Mouse (Mus musculus) thymus, postnatal 36 days (tissue): Measurements from ENCODE around the gene Slc16a14.

ENCODE experiments used
- DNase-seq, 2 experiments: peaks; one replicate each; pipeline ENCODE4 v3.0.0; 2022; ENCODE audit warnings: mixed read lengths in 2 of 2

Gene Slc16a14

DNA sequence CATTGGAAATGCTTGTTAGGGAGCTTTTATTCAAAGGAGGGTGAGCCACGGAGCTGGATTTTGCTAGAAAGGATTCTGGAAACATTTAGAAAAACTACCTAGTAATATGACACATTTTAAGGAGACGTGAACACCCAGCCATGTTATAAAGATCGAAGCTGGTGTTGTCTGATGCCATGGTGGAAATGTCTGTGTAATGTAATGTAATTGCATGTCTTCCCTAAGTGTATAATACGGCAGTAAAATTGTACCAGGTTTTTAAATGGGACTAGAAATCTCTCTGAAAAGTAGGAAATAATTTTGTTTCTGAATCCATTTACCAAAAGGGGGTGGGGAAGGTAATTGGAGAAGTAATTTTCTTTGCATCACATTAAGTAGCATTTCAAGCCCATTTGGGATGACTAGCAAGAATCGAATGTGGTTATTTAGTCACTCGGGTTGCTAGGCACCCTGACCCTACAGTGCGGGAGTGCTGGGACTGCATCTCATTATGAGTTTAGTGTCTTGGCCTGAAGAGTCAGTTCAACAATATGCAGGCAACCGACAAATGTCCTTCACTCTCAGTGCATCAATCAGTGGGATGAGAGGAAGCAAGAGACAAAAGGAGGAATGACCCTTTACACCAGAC is 24.6 kb downstream of the Slc16a14 start:
- DNase-seq = no peak

DNA sequence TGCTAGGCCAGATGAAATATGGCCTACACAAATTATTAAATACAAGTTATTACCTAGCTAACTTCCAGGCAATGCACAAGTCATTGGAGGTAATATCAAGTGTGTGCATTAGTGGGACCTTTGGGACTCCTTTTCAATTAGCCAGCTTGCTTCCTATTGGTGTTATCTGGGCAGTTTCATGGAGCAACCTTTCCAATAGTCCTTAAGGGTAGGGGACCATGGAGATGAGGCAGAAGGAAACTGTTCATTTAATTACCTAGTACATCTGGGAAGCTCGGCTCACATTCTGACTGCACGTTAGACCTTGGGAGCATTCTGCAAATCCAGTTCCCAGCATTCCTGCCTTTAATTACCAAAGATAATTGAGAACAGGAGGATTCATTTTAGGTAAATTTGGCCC is 30.5 kb downstream of the Slc16a14 start:
- DNase-seq = no peak

DNA sequence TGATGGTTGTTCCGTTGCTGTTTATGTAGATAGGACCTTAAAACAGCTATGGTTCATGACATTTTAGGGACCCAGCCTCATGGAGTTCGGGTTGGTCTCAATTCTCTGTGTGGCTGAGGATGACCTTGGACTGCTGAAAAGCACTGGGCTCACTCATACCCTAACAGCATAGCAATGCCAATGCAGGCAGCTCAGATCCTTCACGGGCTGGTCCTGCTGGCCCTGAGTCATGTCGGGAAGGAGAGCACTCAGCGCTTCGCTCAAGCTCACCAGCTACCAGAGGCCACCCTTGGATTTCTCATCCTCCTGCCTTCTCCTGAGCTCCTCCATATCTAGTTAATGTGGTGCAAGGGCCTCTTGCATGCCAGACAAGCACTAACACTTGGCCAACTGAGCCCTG is 35.8 kb downstream of the Slc16a14 start:
- no peak for DNase-seq

DNA sequence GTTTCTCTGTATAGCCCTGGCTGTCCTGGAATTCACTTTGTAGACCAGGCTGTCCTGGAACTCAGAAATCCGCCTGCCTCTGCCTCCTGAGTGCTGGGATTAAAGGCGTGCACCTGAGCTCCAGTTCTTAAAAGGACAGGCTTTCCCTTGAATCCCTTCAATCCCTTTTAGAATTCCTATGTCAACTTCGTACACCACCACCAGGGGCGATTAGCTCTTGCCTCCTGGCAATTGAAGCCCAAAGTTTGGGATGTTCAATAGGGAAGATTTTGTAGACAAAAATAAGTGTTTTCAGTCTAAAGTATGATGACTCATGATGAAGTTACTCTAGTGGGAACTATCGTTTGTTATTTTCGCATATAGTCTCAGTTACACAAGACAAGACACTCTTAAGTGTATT is 37.6 kb downstream of the Slc16a14 start:
- no peak for DNase-seq

DNA sequence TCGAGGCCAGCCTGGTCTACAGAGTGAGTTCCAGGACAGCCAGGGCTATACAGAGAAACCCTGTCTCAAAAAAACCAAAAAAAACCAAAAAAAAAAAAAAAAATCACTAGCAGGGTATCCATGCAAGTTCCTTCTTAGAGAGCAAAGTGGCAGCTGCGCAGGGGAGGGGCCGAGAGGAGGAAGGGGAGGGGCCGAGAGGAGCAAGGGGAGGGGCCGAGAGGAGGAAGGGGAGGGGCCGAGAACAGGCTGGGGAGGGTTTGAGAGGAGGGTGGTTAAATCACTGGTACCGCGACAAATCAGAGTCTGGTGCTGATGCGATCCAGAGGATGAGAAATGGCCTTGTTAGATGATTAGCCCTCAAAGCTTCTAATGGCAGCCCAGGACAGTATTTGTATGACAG is 43.2 kb downstream of the Slc16a14 start:
- no peak for DNase-seq

DNA sequence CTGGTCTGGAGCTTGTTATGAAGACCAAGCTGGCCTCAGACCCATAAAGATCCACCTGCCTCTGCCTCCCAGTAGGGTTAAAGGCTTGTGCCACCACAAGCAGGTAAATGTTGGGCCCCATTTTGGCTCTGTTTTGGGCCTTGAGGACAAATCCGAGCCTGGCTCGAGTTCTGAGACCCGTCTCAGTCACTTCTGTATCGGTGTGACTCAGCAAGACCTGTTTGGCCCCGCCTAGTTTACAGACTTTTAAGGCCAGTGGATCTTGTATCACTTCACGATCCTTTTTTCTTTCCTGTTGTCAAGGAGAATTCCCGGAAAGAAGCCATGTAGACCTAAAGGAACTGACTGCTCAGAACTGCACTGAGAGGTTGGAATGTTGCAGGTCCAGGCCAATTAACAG is 44.4 kb downstream of the Slc16a14 start:
- DNase-seq = no peak

DNA sequence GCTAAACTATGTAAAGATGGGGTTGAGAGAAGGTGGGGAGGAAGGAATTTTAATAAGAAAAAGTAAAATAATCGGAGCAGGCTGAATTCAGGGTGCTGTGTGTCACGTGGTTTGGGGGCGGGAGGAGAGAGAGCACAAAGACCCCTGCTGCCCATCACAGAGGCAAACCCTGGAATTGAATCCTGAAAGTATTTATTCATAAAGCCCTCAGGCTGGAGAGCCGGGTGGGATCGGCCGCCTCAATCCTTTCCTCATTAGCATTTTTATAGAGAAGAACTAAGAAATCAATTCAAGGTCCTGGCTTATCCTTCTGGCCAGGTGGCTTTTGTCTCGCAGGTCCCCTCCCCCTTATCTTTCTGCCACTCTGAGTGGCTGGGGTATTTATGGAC is 44.9 kb downstream of the Slc16a14 start:
- DNase-seq = no peak

DNA sequence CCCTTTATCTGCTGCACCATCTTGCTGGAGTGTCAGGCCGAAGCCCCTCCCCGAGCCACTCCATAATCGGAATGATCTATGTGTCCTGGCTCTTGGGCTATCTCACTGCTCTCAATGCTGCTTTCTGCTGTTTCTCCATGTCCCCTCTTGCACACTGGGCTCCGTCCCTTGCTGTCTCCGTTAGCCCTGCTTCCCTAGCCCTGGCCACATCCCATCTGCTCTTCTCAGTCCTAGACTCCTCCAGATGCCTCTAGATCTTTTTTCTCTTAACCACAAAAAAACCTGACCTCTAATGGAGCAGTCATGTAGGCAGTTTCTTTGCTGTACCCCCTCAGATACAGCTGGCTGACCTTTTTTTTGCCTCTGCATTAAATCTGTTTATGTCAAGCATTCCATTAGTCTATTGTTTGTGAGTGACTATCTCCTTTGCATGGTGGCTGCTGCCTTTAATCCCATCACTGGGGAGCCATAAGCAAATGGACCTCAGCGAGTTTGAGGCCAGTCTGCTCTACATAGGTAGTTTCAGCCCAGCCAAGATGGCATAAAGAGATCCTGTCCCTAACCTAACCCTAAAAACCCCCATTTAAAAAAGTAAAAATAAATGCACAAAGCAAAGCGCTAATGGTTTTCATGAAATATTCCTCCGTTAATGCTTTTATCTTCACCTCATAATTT is 45.5 kb downstream of the Slc16a14 start:
- no peak for DNase-seq

DNA sequence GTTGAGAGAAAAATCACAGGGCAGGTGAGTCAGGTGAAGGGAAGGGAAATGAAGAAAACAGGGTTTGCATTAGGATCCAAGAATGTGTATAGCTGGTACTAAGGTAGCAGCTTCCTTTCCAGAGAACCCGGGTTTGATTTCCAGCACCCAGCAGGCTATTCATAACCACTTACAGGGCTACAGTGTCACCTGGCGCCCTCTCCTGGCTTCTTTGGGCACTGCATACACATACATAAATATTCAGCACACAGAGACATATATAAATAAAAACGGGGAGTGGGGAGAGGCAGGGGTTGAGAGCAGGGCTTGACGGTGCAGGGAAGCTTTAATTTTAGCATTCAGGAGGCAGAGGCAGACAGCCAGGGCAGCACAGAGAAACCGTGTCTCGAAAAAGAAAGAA is 49.0 kb downstream of the Slc16a14 start:
- DNase-seq = peak; percentile 6 to 11

DNA sequence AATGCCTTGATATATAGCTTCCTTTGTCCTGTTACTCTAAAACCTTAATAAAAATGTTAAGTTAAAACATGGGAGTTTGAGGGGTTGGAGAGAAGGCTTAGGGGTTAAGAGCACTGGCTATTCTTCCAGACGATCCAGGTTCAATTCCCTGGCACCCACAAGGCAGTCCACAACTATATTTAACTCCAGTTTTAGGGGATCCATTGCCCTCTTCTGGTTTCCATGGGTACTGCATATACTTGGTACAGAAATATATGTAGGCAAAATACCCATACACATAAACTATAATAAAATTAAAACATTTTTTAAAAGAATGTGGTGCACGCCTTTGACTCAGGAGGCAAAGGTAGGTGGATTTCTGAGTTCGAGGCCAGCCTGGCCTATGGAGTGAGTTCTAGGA is 49.8 kb downstream of the Slc16a14 start:
- no peak for DNase-seq

DNA sequence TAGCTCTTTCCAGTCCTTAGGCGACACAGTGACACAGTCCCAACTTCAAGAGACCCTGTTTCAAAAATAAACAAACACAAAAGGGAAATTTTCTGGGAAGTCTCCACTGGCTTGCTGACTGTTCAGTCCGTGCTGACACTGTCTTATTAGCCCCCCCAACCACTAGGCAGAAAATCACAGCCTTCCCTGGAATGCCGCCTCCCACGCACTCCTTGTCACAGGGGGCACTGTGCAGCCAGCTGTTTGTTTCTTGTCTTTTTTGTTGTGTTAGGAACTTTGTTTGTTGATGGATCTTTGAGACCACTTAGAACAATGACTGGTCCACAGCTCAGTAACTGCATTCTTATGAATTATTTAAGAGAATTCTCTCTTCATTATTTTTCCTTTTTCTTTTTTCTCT is 51.0 kb downstream of the Slc16a14 start:
- DNase-seq = no peak

DNA sequence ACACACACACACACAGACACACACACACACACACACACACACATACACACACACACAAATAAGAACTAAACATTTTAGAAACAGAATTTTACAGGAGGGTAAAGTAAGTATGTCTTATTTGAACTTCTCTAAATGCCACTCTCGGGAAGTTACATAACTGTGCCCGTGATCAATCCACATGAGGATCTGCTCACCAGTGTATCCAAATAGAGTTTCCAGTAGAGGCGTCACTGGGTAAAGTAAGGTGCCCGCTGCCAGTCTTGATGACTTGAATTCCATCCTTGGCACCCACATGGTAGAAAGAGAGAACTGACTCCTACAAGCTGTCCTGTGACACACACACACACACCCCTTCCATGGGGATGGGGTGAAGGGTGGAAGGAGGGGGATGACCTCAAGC is 52.0 kb downstream of the Slc16a14 start:
- no peak for DNase-seq

DNA sequence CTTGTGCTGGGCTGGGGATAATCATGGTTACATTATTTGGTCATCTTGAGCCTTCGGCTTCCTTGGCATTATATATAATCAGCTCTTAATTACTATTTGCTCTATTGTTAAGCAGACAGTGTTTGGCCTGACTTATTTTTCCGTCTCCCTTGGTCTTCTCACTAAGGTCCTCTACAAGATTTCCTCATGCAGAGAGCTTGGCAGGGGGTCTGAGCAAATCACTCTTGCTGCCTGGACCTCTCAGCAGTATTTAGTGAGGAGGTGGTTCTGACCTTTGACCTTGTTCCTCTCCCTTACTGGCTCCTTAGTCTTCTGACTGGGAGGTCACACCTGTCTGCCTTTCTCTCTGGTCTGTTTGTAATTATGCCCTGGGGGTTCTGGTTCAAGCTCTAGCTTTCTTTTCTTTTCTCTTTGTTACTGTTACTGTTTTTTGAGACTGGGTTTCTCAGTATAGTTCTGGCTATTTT is 52.8 kb downstream of the Slc16a14 start:
- DNase-seq = no peak

DNA sequence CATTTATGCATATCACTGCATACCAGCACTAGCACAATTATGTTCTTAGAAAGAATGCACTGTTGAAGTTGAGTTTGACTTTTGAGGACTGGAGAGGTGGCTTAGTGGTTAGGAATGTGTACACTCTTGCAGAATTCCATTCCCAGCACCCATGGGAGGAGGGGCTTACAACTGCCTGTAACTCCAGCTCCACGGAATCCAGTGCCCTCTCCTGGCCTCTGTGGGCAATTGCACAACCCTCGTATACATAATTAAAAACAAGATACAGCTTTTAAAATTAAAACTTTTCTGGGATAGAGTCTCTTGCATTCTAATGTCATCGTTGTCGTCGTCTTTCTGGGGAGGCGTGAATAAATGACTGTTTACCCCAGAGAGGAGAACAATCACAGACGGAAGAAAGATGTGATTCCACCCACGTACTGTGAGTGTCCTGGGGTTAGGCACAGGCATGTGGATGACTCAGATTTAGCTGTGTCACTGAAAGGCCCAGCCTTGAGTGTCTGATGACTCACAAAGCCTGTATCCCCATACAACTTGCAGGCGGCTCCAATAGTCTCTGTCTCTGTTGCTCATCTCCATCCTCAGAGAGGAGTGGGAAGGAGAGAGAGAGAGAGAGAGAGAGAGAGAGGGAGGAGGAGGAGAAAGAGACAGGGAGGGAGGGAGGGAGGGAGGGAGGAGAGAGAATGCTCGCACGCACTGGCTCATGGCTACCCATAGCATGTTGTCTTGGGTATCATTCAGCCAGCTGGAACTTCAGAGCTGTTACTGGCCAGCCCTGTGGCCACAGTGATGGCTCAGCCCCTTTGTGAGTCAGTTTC is 53.5 kb downstream of the Slc16a14 start:
- no peak for DNase-seq

DNA sequence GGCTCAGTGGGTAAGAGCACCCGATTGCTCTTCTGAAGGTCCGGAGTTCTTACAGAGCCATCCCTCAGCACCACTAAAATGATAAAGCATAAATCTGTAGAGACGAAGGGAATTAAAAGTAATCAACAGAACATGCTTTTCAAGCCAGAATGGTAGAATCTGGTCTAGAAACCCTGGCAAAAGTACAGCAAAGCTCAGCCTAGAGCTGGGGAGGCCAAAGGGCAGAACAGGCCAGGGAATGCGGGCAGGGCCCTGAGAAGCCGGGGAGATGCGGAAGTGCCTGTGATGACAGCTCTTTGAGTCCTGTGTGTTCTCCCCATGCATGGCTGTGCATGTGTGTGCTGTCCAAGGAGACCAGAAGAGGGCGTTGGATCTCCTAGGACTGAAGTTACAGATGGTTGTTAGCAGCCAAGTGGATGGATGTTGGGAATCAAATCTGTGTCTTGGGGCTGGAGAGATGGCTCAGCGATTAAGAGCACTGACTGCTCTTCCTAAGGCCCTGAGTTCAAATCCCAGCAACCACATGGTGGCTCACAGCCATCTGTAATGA is 55.3 kb downstream of the Slc16a14 start:
- no peak for DNase-seq

DNA sequence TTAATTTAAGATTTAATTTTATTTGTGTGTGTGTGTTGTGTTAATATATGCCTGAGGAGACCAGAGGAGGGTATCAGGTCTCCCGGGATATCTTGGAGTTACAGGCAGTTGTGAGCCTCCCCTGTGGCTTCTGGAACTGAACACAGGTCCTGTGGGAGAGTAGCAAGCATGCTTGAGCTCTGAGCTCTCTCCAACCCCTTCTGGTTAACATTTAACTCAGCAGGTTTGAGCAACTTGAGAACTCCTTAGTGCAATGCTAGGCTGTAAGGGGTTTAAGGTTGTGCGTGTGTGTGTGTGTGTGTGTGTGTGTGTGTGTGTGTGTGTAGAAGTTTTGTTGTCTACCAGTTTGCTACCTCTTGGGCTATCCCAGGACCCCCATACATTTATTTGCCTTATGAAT is 57.3 kb downstream of the Slc16a14 start:
- DNase-seq = no peak

DNA sequence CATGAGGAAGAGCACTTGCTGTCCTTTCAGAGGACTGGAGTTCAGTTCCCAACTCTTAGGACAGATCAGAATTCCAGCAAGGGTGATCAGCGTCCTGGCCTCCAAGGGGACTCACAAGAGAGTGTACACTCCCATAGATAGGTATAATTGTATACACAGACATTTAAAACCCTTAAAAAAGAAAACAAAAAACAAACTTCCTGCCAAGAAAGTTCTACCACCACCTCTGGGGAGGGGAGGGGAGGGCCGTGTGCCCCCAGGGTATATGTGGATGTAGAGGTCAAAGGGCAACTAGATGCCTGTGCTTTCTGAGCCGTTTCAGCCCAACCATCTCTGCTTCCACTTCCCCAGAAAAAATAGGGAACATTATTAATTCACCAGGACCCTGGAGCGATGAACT is 62.0 kb downstream of the Slc16a14 start:
- no peak for DNase-seq

DNA sequence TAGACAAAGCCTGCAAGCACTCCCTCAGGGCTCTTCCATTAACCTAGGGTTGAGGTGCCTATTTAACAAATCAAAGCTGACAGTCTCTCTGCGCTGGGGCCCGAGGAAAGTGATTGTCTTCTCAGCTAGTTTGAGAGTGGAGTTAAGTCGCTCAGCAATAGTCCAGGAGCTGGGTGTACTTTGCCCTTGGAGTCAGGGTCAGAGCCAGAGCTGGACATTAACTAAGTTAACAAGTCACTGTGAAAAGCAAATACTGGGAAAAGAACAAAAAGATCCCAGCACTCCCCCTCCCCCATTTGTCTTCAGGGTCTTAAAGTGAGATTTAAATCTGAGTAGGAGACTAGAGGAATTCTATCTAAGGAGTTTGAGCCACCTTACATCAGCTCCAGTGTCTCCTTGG is 62.8 kb downstream of the Slc16a14 start:
- DNase-seq = no peak

DNA sequence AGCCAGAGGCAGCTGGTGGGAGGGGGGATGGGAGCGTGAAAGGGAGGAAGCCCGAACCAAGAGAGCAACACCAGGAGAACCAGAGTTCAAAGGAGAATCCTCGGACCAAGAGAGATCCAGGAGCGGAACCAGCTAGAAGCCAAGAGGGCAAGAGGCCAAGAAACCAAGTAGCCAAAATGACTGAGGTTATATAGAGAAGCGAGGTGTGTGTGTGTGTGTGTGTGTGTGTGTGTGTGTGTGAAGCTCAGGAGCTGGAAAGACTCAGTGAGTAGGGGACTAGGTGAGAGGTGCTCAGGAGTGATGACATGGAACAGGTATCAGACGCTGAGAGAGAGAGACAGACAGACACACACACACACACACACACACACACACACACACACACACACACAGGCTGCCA is 63.8 kb downstream of the Slc16a14 start:
- no peak for DNase-seq

DNA sequence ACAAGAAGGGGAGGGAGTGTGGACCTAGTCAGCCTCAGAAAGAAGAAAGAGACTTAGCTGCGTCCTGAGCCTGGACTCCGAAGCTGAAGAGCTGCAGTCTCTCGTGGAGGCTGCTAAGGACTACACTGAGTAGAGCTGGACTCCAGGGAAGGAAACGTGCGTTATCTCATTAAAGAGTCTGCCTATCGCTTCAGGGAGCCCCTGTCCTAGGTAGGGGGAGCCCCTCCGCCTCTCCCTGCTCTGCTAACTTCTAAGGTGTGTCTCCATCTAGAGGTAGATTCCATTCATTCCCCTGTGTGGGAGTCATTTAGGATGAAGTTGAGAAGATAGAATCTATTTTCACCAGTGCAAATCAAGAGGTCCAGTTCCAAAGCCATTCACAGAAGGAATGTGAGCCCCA is 65.4 kb downstream of the Slc16a14 start:
- DNase-seq = no peak

DNA sequence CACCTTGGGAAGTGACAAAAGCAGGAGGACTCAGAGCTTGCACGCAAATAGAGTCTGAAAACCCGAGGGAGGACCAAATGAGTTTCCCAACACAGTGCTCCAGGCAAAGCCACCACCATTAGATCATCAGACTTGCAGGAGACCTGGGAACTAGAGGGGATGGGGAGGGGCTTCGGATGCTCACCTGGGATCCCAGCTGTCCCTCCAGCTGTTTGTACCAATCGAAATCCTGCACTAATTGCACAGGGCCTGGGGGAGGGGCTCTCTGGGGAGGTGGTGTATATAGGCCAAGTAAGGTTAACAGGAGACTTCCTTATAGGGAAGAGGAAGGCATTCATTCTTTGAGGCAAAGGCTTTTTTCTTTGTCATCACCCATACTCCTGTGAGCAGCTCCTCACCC is 66.1 kb downstream of the Slc16a14 start:
- no peak for DNase-seq

DNA sequence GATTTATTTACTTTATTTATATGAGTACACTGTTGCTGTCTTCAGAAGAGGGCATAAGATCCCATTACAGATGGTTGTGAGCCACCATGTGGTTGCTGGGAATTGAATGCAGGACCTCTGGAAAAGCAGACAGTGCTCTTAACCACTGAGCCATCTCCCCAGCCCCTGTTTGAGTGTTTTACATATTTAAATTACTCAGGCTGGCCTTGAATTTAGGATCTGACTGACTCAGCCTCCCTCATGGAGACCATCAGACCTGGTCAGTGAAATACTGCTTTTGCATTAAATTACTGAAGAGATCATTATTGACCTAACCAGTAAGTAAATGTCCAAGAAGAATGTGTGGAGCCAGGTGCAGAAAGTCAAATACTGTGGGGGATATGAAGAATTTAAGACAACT is 66.6 kb downstream of the Slc16a14 start:
- DNase-seq = no peak

DNA sequence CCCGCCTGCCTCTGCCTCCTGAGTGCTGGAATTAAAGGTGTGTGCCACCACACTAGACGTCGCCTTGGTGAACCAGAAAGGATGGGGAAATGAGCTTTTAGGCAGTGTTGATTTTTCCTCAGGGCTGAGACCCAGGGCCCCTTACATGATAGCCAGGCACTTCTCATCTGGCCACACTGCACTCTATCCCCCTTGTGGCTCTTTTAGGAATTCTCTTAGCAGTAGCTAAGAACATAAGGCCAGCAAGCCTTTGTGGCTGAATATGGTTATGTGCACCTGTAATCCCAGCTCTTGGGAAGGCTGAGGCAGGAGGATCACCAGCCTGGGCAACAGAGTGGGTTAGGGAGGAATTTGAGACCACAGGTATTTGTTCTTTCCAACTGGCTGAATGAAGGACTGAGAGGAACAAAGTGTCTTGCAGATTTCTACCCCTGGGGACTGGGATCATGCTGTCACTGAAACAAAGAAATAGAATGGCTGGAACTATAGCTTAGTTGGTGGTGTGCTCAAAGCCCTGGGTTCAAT is 68.2 kb downstream of the Slc16a14 start:
- DNase-seq = no peak

DNA sequence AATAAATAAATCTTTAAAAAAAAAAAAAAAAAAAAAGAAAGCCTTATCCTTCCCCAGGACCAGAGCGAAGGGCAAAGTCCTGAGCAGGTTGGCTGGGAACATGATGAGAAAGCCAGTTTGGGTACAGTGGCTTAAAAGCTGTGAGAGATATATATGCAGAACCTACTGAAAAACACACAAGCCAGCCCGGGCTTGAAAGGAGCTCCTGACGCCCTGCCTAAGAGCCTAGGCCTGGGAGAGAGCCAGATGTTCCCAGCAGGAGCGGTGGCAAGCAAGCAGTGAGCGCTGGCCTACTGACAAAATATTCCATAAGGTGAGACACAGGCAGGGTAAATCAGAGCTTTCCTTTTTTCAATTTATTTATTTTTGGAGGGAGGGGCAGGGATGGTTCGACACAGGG is 68.7 kb downstream of the Slc16a14 start:
- DNase-seq = no peak
